Mouse (Mus musculus) forebrain, embryonic 16.5 days (tissue): ENCODE measurements around the gene Elmo1. TPM values are rescaled to one million over a fixed set of nuclear protein-coding genes. Genes with fewer than 3 reads are reported as not detected.

ENCODE experiments used
- ATAC-seq: fragments of 200-750 bp; cut with Nextera tagmentation; 2 replicates; pipeline ENCODE4 v1.8.0; 2017; ENCODE audit warnings: mild to moderate bottlenecking, moderate library complexity
- H3K27ac ChIP-seq: fragments of 300-500 bp; sonication (generic); 2 replicates; pipeline ENCODE4 v1.5.1; 2014; ENCODE audit warnings: low read length, control low read depth
- H3K27me3 ChIP-seq: fragments of 300-500 bp; sonication (generic); replicated peaks from 2 replicates; pipeline ENCODE4 v1.6.1; 2014; ENCODE audit warnings: low read length; ENCODE audit not compliant: control insufficient read depth, insufficient read depth
- H3K36me3 ChIP-seq: fragments of 300-500 bp; sonication (generic); 2 replicates; pipeline ENCODE4 v1.6.1; 2014; ENCODE audit not compliant: control insufficient read depth, insufficient read depth
- H3K4me1 ChIP-seq: fragments of 300-500 bp; sonication (generic); replicated peaks from 2 replicates; pipeline ENCODE4 v1.6.1; 2014; ENCODE audit warnings: low read length; ENCODE audit not compliant: control insufficient read depth, insufficient read depth
- H3K4me2 ChIP-seq: fragments of 300-500 bp; sonication (generic); 2 replicates; pipeline ENCODE4 v1.6.1; 2014; ENCODE audit warnings: mild to moderate bottlenecking, low read length, control low read depth
- H3K4me3 ChIP-seq: fragments of 300-500 bp; sonication (generic); replicated peaks from 2 replicates; pipeline ENCODE4 v1.5.1; 2014; ENCODE audit warnings: mild to moderate bottlenecking, low read length, control low read depth
- H3K9ac ChIP-seq: fragments of 300-500 bp; sonication (generic); replicated peaks from 2 replicates; pipeline ENCODE4 v1.6.1; 2014; ENCODE audit warnings: low read depth, low read length, control low read depth
- H3K9me3 ChIP-seq: fragments of 300-500 bp; sonication (generic); 2 replicates; pipeline ENCODE4 v1.6.1; 2016; ENCODE audit warnings: low read length; ENCODE audit not compliant: control insufficient read depth
- WGBS: fragments of 180-500 bp; shearing (Covaris S2); extraction: QIAGEN DNeasy Blood & Tissue Kit; methylation state at CpG from one replicate; pipeline ENCODE4 v1.1.7; 2014; 5-methylcytosine and 5-hydroxymethylcytosine counted together
- polyA plus RNA-seq: library from polyadenylated mRNA; unstranded; fragments of >200 nt; fragmentation: Nextera tagmentation; extraction: Ambion mirVana; gene quantifications from 2 replicates; pipeline ENCODE4 v1.2.1, GENCODE M21; 2015

Gene Elmo1
- polyA plus RNA-seq, 1 experiment from 2014 or later = 42.4 TPM

GRCm38 (mm10) chr13:20512317-20513240 is 422.2 kb downstream of the Elmo1 start:
- no peaks in the 10 kb centered on the region for H3K27me3 ChIP-seq
- no peaks in the 10 kb centered on the region for H3K36me3 ChIP-seq
- no peak overlapping the region for H3K9ac ChIP-seq
- no peak overlapping the region for H3K27ac ChIP-seq
- 40% methylated on average over 10 of the region's 10 CpGs for WGBS
- H3K4me1 ChIP-seq = peaks cover 8% of the 10 kb centered on the region
- H3K4me3 ChIP-seq = no peak overlapping the region
- peak; percentile 68 for ATAC-seq
- H3K4me2 ChIP-seq = no peak overlapping the region
- H3K9me3 ChIP-seq = no peaks in the 10 kb centered on the region

DNA sequence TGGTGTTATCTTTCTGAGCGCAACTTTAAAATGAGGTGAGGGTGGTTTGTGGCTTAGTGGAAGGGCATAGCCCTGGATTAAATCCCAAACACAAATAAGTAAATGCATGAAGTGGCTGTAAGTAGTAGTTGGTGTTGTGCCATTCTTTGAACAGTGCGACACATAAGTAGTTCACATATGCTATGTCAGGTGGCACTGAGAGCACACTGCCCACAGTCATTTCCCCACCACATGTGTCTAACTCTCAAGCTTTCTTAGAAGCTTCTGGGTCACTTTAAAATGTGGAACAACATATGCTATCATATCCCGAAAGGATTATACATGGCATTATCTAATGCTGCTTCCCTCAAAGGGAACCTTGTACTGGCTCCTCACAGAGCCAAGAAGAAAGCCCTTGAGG is 424.3 kb downstream of the Elmo1 start:
- H3K9me3 ChIP-seq = no peaks in the 10 kb centered on the region
- WGBS = 89% methylated on average over 3 of the region's 3 CpGs

GRCm38 (mm10) chr13:20516096-20516495 is 425.7 kb downstream of the Elmo1 start:
- Histone ChIP-seq H3K36me3 (no peaks in the 10 kb centered on the region), H3K9ac (no peak overlapping the region), H3K4me1 (peaks cover 11% of the 10 kb centered on the region), H3K27me3 (no peaks in the 10 kb centered on the region), H3K4me3 (no peak overlapping the region), H3K9me3 (no peaks in the 10 kb centered on the region), H3K27ac (no peak overlapping the region), H3K4me2 (no peak overlapping the region)
- no peak for ATAC-seq
- 82% methylated on average over 4 of the region's 4 CpGs for WGBS

More for the DNA sequence above, 424.3 kb downstream of the Elmo1 start:
- no peaks in the 10 kb centered on the region for H3K27me3 ChIP-seq
- no peaks in the 10 kb centered on the region for H3K36me3 ChIP-seq
- H3K4me1 ChIP-seq = peaks cover 10% of the 10 kb centered on the region
- H3K4me2 ChIP-seq = no peak overlapping the region
- H3K9ac ChIP-seq = no peak overlapping the region
- no peak overlapping the region for H3K4me3 ChIP-seq
- ATAC-seq = no peak
- H3K27ac ChIP-seq = no peak overlapping the region

GRCm38 (mm10) chr13:20517702-20518101 is 427.3 kb downstream of the Elmo1 start:
- Histone ChIP-seq H3K27ac (no peak overlapping the region), H3K9ac (no peak overlapping the region), H3K4me2 (no peak overlapping the region), H3K36me3 (no peaks in the 10 kb centered on the region), H3K27me3 (no peaks in the 10 kb centered on the region), H3K4me3 (no peak overlapping the region), H3K9me3 (no peaks in the 10 kb centered on the region), H3K4me1 (peaks cover 6% of the 10 kb centered on the region; the same call in 1 of the 2 replicates)
- ATAC-seq = peak; percentile 54
- WGBS = 49% methylated on average over 4 of the region's 4 CpGs

DNA sequence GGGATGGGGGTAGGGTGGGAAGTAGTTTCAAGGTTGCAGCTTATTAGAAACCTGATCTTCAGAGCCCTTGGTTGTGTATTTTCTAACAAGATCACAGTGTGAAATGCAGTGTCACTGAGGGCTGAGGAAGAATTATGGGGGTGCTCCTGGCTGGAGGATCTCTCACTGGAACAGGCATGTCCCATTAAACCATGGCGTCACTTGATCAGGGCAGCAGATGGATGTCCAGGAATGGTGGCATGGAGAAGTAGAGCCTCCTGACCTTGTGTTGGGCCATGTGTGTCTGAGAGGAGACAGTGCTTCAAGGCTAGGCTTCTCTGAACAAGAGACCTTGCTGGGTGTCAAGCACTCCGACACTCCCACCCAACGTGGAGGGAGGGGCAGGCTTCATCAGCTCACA is 431.1 kb downstream of the Elmo1 start:
- Histone ChIP-seq H3K9ac (no peak overlapping the region), H3K4me1 (0 out of 2 replicates have a peak, but pooled peaks cover 4% of the 10 kb centered on the region), H3K27ac (no peak overlapping the region), H3K9me3 (no peaks in the 10 kb centered on the region), H3K4me3 (no peak overlapping the region), H3K36me3 (no peaks in the 10 kb centered on the region), H3K4me2 (no peak overlapping the region), H3K27me3 (no peaks in the 10 kb centered on the region)
- 90% methylated on average over 3 of the region's 3 CpGs for WGBS
- ATAC-seq = no peak

DNA sequence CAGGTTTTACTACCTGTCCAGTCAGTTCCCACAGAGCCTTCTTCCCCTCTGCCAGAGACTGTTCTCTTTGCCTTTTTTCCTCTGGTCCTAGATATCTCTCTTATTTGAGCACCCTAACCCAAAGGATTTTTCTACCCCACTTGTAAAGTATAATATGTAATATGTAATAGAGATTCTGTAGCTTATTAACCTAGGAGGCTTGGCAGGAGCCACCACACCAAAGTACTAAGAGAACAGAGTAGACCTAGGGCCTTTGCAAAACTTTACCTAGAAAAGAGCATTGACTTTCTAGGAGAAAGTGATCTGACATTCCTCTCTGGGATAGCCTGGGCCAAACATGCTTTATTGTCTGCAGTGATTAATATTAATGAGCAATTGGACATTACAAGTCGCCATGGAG is 433.3 kb downstream of the Elmo1 start:
- H3K4me1 ChIP-seq = 0 out of 2 replicates have a peak, but pooled peaks cover 6% of the 10 kb centered on the region
- ATAC-seq = no peak
- 77% methylated on average over 1 of the region's 1 CpGs for WGBS
- no peaks in the 10 kb centered on the region for H3K36me3 ChIP-seq
- no peak overlapping the region for H3K9ac ChIP-seq
- no peaks in the 10 kb centered on the region for H3K27me3 ChIP-seq
- no peak overlapping the region for H3K27ac ChIP-seq
- no peak overlapping the region for H3K4me3 ChIP-seq
- no peak overlapping the region for H3K4me2 ChIP-seq
- H3K9me3 ChIP-seq = no peaks in the 10 kb centered on the region

- peak; percentile 15; the same call in 1 of the 2 replicates for ATAC-seq
- no peak overlapping the region for H3K4me2 ChIP-seq
- no peaks in the 10 kb centered on the region for H3K9me3 ChIP-seq
- H3K36me3 ChIP-seq = no peaks in the 10 kb centered on the region
- no peaks in the 10 kb centered on the region for H3K27me3 ChIP-seq
- WGBS = 74% methylated on average over 4 of the region's 4 CpGs
- H3K4me1 ChIP-seq = 0 out of 2 replicates have a peak, but pooled peaks cover 2% of the 10 kb centered on the region
- H3K27ac ChIP-seq = no peak overlapping the region
- no peak overlapping the region for H3K4me3 ChIP-seq
- no peak overlapping the region for H3K9ac ChIP-seq
Observed at GRCm38 (mm10) chr13:20525844-20526243, 435.4 kb downstream of the Elmo1 start.

DNA sequence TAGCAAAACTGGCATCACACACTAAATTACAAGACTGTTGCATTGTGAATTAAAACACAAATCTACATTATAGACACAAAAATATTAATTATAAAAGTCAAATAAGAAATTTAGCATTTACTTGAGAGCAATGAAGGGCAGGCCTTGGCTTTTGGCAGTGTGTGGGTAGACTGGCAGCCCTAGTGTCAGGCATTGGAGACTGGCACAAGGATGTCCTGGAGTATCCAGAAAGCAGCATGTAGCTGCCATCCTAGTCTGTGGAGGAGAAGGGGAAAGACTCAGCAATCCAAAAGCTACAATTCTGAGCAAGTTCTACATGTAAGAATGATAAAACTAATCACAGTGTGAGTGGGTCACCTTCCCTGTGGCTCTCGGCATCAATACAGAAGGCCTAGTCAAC is 446.7 kb downstream of the Elmo1 start:
- 100% methylated on average over 1 of the region's 1 CpGs for WGBS
- no peak overlapping the region for H3K27ac ChIP-seq
- no peak for ATAC-seq
- H3K27me3 ChIP-seq = no peaks in the 10 kb centered on the region
- no peaks in the 10 kb centered on the region for H3K9me3 ChIP-seq
- no peak overlapping the region for H3K9ac ChIP-seq
- H3K4me2 ChIP-seq = no peak overlapping the region
- no peaks in the 10 kb centered on the region for H3K36me3 ChIP-seq
- peaks cover 14% of the 10 kb centered on the region for H3K4me1 ChIP-seq
- H3K4me3 ChIP-seq = no peak overlapping the region

GRCm38 (mm10) chr13:20537487-20537886 is 447.1 kb downstream of the Elmo1 start:
- H3K4me3 ChIP-seq = no peak overlapping the region
- H3K4me2 ChIP-seq = no peak overlapping the region
- H3K9me3 ChIP-seq = no peaks in the 10 kb centered on the region
- H3K27ac ChIP-seq = no peak overlapping the region
- H3K27me3 ChIP-seq = no peaks in the 10 kb centered on the region
- H3K4me1 ChIP-seq = peaks cover 14% of the 10 kb centered on the region
- no peak for ATAC-seq
- no peak overlapping the region for H3K9ac ChIP-seq
- 81% methylated on average over 2 of the region's 2 CpGs for WGBS
- H3K36me3 ChIP-seq = no peaks in the 10 kb centered on the region
